8 mouse cellular contexts compared by ENCODE assay signal in genomic region chr3:101506970-101507702, GRCm38 (mm10).
DNase-seq lines count a peak whose midpoint lies in the region; ATAC-seq lines count a peak whose summit lies in the region.

No protein-coding gene starts in this region.

- no peaks in the 10 kb centered on the region for H3K27me3 ChIP-seq in kidney, embryonic 15.5 days

- H3K27ac ChIP-seq in kidney, embryonic 15.5 days, result peak overlapping the region; percentile 86

- H3K4me2 ChIP-seq in kidney, embryonic 15.5 days, result no peak overlapping the region

- H3K9me3 ChIP-seq in kidney, embryonic 15.5 days (replicated peaks), result no peaks in the 10 kb centered on the region

- intact Hi-C loops in gastrocnemius, postnatal 14 days (cut with DNase I; ENCODE audit: low total_unique reads), result loop anchor here (5.0 to 10.0 kb wide), 2 partner anchors 98 to 300 kb away; partner anchors contain the start of gene Atp1a1

- peak; percentile 16 for DNase-seq in gastrocnemius, adult 18-20 months (ENCODE audit: low spot score)
- no peak for DNase-seq in gastrocnemius, postnatal 14 days
- peak; percentile 74 to 82 for DNase-seq in heart, adult 9 months (ENCODE audit: low spot score in 2 of 2)
- DNase-seq in lung, postnatal 4 days, result peak; percentile 54 to 74
- no peak for DNase-seq in layer of hippocampus, postnatal 14 days (ENCODE audit: low spot score in 2 of 2)
- DNase-seq in retina, postnatal 1 day, result no peak
- no peak for DNase-seq in urinary bladder, adult 18-20 months (ENCODE audit: low spot score in 2 of 2)

- H3K9ac ChIP-seq in kidney, embryonic 15.5 days, result no peak overlapping the region

- H3K4me3 ChIP-seq in kidney, embryonic 15.5 days (replicated peaks), result no peak overlapping the region

- 37% methylated on average over 14 of the region's 14 CpGs for WGBS in kidney, embryonic 15.5 days

- peak; percentile 37 for ATAC-seq in kidney, embryonic 15.5 days (replicated peaks; ENCODE audit: low FRiP score)

- peaks cover 36% of the 10 kb centered on the region for H3K4me1 ChIP-seq in kidney, embryonic 15.5 days

- H3K36me3 ChIP-seq in kidney, embryonic 15.5 days, result no peaks in the 10 kb centered on the region

Comparison
In these comparisons a context has a peak if more than half of its experiments do, and no peak if none do; other contexts are left out.
1. DNase-seq: peak in gastrocnemius, adult 18-20 months (single experiment), heart, adult 9 months (2 of 2) and lung, postnatal 4 days (2 of 2); none in gastrocnemius, postnatal 14 days (single experiment), layer of hippocampus, postnatal 14 days (0 of 2), retina, postnatal 1 day (single experiment) and urinary bladder, adult 18-20 months (0 of 2).